Mouse (Mus musculus) MEL (cell line): ENCODE results near the gene Slc39a2. TPM values are rescaled to one million over a fixed set of nuclear protein-coding genes. Genes with fewer than 3 reads are reported as not detected.
A peak's percentile ranks its signal among the peaks of the same experiment; 100 is the strongest.

Experiments used
- DNase-seq: peaks from one replicate; pipeline ENCODE4 v3.0.0; 2011; ENCODE audit warnings: low read depth, low spot score
- H3K27ac ChIP-seq: 2 replicates; pipeline ENCODE4 v1.5.1; 2012; ENCODE audit warnings: low read depth, mild to moderate bottlenecking, control low read depth, low read length, moderate library complexity; ENCODE audit not compliant: control insufficient read depth
- H3K27me3 ChIP-seq, 2 experiments: fragments of 150-350 bp in 1 of 2; sonication (generic) in 1 of 2; 2 replicates each; pipeline ENCODE4 v1.6.1; 2012; ENCODE audit warnings: low read length in 2 of 2, mild to moderate bottlenecking in 2 of 2, improper control_type of control experiment in 1 of 2, moderate library complexity in 1 of 2; ENCODE audit not compliant: insufficient read depth in 2 of 2, control insufficient read depth in 1 of 2
- H3K36me3 ChIP-seq, 2 experiments: 2 replicates each; pipeline ENCODE4 v1.6.1; 2012 to 2014; ENCODE audit warnings: low read length in 2 of 2, improper control_type of control experiment in 1 of 2, inconsistent platforms in 1 of 2, mild to moderate bottlenecking in 1 of 2; ENCODE audit not compliant: insufficient read depth in 2 of 2, control insufficient read depth in 1 of 2
- H3K4me1 ChIP-seq, 2 experiments: fragments of 150-350 bp in 1 of 2; sonication (generic) in 1 of 2; 2 replicates each; pipeline ENCODE4 v1.6.1; 2012; ENCODE audit warnings: low read length in 2 of 2, improper control_type of control experiment in 1 of 2, mild to moderate bottlenecking in 1 of 2; ENCODE audit not compliant: insufficient read depth in 2 of 2, control insufficient read depth in 1 of 2
- H3K4me3 ChIP-seq, 2 experiments: fragments of 150-350 bp in 1 of 2; sonication (generic) in 1 of 2; 2 replicates each; pipeline ENCODE4 v1.5.1; 2012; ENCODE audit warnings: low read depth in 2 of 2, low read length in 2 of 2, mild to moderate bottlenecking in 2 of 2, moderate library complexity in 2 of 2, control low read depth in 1 of 2, improper control_type of control experiment in 1 of 2; ENCODE audit not compliant: control insufficient read depth in 1 of 2, insufficient read depth in 1 of 2
- H3K79me2 ChIP-seq: 2 replicates; pipeline ENCODE4 v1.6.1; 2012; ENCODE audit warnings: mild to moderate bottlenecking, low read length, moderate library complexity; ENCODE audit not compliant: control insufficient read depth, poor library complexity, insufficient read depth
- H3K9ac ChIP-seq: 2 replicates; pipeline ENCODE4 v1.6.1; 2012; ENCODE audit warnings: low read depth, mild to moderate bottlenecking, control low read depth, low read length, moderate library complexity; ENCODE audit not compliant: control insufficient read depth, poor library complexity, severe bottlenecking
- H3K9me3 ChIP-seq: fragments of 150-350 bp; sonication (generic); replicated peaks from 2 replicates; pipeline ENCODE4 v1.6.1; 2012; ENCODE audit warnings: mild to moderate bottlenecking, low read length, improper control_type of control experiment, moderate library complexity; ENCODE audit not compliant: insufficient read depth
- CHD1 ChIP-seq: IDR thresholded peaks from 2 replicates; pipeline ENCODE4 v1.6.1; 2012; ENCODE audit warnings: low read depth, mild to moderate bottlenecking, inconsistent platforms, low read length, improper control_type of control experiment
- CHD2 ChIP-seq: IDR thresholded peaks from 2 replicates; pipeline ENCODE4 v1.6.1; 2011; ENCODE audit warnings: low read length, improper control_type of control experiment
- CTCF ChIP-seq, 3 experiments: IDR thresholded peaks in 2 of 3; conservative IDR thresholded peaks in 1 of 3; 2 replicates each; pipeline ENCODE4 v1.5.1; 2011 to 2012; ENCODE audit warnings: low read length in 3 of 3, low read depth in 2 of 3, mild to moderate bottlenecking in 2 of 3, improper control_type of control experiment in 1 of 3, inconsistent platforms in 1 of 3, mixed read lengths in 1 of 3, moderate library complexity in 1 of 3; ENCODE audit not compliant: control insufficient read depth in 1 of 3, insufficient read depth in 1 of 3, poor library complexity in 1 of 3, severe bottlenecking in 1 of 3
- E2F4 ChIP-seq: IDR thresholded peaks from 2 replicates; pipeline ENCODE4 v1.6.1; 2011; ENCODE audit warnings: low read depth, low read length, improper control_type of control experiment, borderline replicate concordance
- ELF1 ChIP-seq: IDR thresholded peaks from 2 replicates; pipeline ENCODE4 v1.6.1; 2014; ENCODE audit warnings: low read depth, mild to moderate bottlenecking, inconsistent platforms, low read length, improper control_type of control experiment, moderate library complexity
- GABPA ChIP-seq: IDR thresholded peaks from 2 replicates; pipeline ENCODE4 v1.6.1; 2012; ENCODE audit warnings: low read depth, mild to moderate bottlenecking, inconsistent platforms, low read length, improper control_type of control experiment, moderate library complexity
- GATA1 ChIP-seq: IDR thresholded peaks from 2 replicates; pipeline ENCODE4 v1.6.1; 2011; ENCODE audit warnings: low read depth, low read length, improper control_type of control experiment
- KAT2A ChIP-seq: conservative IDR thresholded peaks from 2 replicates; pipeline ENCODE4 v1.6.1; 2012; ENCODE audit warnings: low read depth, low read length, improper control_type of control experiment, inconsistent platforms
- MAFK ChIP-seq: IDR thresholded peaks from 2 replicates; pipeline ENCODE4 v1.6.1; 2011; ENCODE audit warnings: low read depth, mild to moderate bottlenecking, low read length, improper control_type of control experiment, borderline replicate concordance
- MAX ChIP-seq: IDR thresholded peaks from 2 replicates; pipeline ENCODE4 v1.6.1; 2011; ENCODE audit warnings: low read length, improper control_type of control experiment
- MYB ChIP-seq: IDR thresholded peaks from 2 replicates; pipeline ENCODE4 v1.6.1; 2011; ENCODE audit warnings: mild to moderate bottlenecking, low read depth, low read length, improper control_type of control experiment
- MYC ChIP-seq: IDR thresholded peaks from 2 replicates; pipeline ENCODE4 v1.6.1; 2011; ENCODE audit warnings: low read depth, mild to moderate bottlenecking, low read length, improper control_type of control experiment, moderate library complexity
- NELFE ChIP-seq: IDR thresholded peaks from 2 replicates; pipeline ENCODE4 v1.6.1; 2011; ENCODE audit warnings: low read depth, low read length, improper control_type of control experiment
- NRF1 ChIP-seq: IDR thresholded peaks from 2 replicates; pipeline ENCODE4 v1.6.1; 2014; ENCODE audit warnings: low read depth, mild to moderate bottlenecking, inconsistent platforms, low read length, improper control_type of control experiment, moderate library complexity; ENCODE audit not compliant: poor library complexity, insufficient read depth, severe bottlenecking
- POLR2A ChIP-seq, 2 experiments: IDR thresholded peaks; 2 replicates each; pipeline ENCODE4 v1.6.1; 2011 to 2012; ENCODE audit warnings: low read length in 2 of 2, mild to moderate bottlenecking in 2 of 2, control low read depth in 1 of 2, improper control_type of control experiment in 1 of 2, low read depth in 1 of 2, moderate library complexity in 1 of 2; ENCODE audit not compliant: control insufficient read depth in 1 of 2, insufficient read depth in 1 of 2, poor library complexity in 1 of 2
- POLR2AphosphoS2 ChIP-seq: IDR thresholded peaks from 2 replicates; pipeline ENCODE4 v1.6.1; 2011; ENCODE audit warnings: low read length, improper control_type of control experiment
- POLR2AphosphoS5 ChIP-seq: IDR thresholded peaks from 2 replicates; pipeline ENCODE4 v1.6.1; 2012; ENCODE audit warnings: low read depth, borderline replicate concordance, mild to moderate bottlenecking, inconsistent platforms, low read length, moderate library complexity, mixed read lengths
- RCOR1 ChIP-seq: IDR thresholded peaks from 2 replicates; pipeline ENCODE4 v1.6.1; 2012; ENCODE audit warnings: low read depth, mild to moderate bottlenecking, inconsistent platforms, low read length, improper control_type of control experiment
- TAL1 ChIP-seq: IDR thresholded peaks from 2 replicates; pipeline ENCODE4 v1.6.1; 2012; ENCODE audit warnings: mild to moderate bottlenecking, inconsistent platforms, low read length, moderate library complexity, mixed read lengths
- TBP ChIP-seq: IDR thresholded peaks from 2 replicates; pipeline ENCODE4 v1.8.0; 2011; ENCODE audit warnings: low read depth, low read length, improper control_type of control experiment
- UBTF ChIP-seq: IDR thresholded peaks from 2 replicates; pipeline ENCODE4 v1.6.1; 2012; ENCODE audit warnings: low read depth, mild to moderate bottlenecking, inconsistent platforms, low read length, improper control_type of control experiment, moderate library complexity, borderline replicate concordance; ENCODE audit not compliant: insufficient read depth
- USF1 ChIP-seq: IDR thresholded peaks from 2 replicates; pipeline ENCODE4 v1.6.1; 2014; ENCODE audit warnings: low read depth, mild to moderate bottlenecking, inconsistent platforms, low read length, improper control_type of control experiment, moderate library complexity
- USF2 ChIP-seq, 2 experiments: IDR thresholded peaks; 2 replicates each; pipeline ENCODE4 v1.6.1; 2011 to 2012; ENCODE audit warnings: improper control_type of control experiment in 2 of 2, low read length in 2 of 2, borderline replicate concordance in 1 of 2, inconsistent platforms in 1 of 2, low read depth in 1 of 2, mild to moderate bottlenecking in 1 of 2; ENCODE audit not compliant: insufficient read depth in 1 of 2
- ZC3H11A ChIP-seq: IDR thresholded peaks from 2 replicates; pipeline ENCODE4 v1.6.1; 2012; ENCODE audit warnings: low read depth, mild to moderate bottlenecking, inconsistent platforms, low read length, improper control_type of control experiment
- ZMIZ1 ChIP-seq: IDR thresholded peaks from 2 replicates; pipeline ENCODE4 v1.6.1; 2012; ENCODE audit warnings: low read depth, mild to moderate bottlenecking, inconsistent platforms, low read length, improper control_type of control experiment, moderate library complexity
- polyA plus RNA-seq, 2 experiments: library from polyadenylated mRNA; stranded (reverse) in 1 of 2; unstranded in 1 of 2; fragments of >175 nt in 1 of 2; fragments of >200 nt in 1 of 2; gene quantifications; 2 replicates each; pipeline versions ENCODE4 v1.2.1 to v1.2.4; 2012; ENCODE audit warnings: low replicate concordance in 2 of 2, low read depth in 1 of 2; ENCODE audit not compliant: insufficient read length in 2 of 2, insufficient read depth in 1 of 2, missing spikeins in 1 of 2
- total RNA-seq: library from RNA; depleted of rRNA; stranded (reverse); fragments of 300-350 nt; gene quantifications from 2 replicates; pipeline ENCODE4 v1.2.3, GENCODE M21; 2012

The Slc39a2 gene
- total and polyA plus RNA-seq, 3 experiments = 0.07 TPM; not detected in 2

DNA sequence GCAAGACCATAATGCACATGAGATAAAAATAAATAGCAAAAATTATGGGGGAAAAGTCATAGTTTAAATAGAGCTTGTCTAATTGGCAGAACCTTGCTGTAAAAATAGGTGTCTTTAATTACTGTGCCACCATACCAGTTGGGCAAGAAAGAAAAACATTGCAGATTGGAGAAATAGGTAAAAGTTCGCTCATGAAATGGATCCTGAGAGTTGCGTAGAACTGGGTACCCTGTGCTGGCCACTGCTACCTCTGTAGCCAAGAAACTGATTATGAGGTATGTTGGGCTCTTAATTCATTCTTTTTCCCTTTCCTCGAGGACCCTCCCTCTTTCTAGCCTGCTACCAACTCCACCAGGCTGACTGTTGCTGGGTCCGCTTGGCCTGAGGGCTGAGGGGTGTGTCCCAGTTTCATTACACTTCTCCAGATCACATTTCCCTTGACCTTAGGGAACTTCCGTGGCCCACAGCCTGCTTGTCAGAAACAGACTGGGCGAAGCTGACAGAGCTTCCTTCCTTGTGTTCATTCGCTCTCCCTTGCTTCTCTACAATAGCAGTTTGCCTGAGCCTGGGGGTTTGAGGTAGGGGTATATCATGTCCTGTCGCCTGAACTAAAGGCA lies 48.4 kb downstream of the Slc39a2 start:
- no peaks in the 10 kb centered on the region for H3K79me2 ChIP-seq
- H3K4me3 ChIP-seq = no peak overlapping the region
- no peaks in the 10 kb centered on the region for H3K4me1 ChIP-seq
- no peaks in the 10 kb centered on the region for H3K9me3 ChIP-seq
- DNase-seq = no peak
- TF ChIP-seq ZC3H11A (no peak), USF2 (IDR thresholded peaks at IDR 0.05; ENCODE audit: borderline replicate concordance in 1 of 2, insufficient read depth in 1 of 2, low read depth in 1 of 2, low read length in 2 of 2) (no peak), ELF1 (no peak)
- H3K27me3 ChIP-seq = no peaks in the 10 kb centered on the region; a peak in 2 of 4 replicates
- H3K36me3 ChIP-seq = no peaks in the 10 kb centered on the region
- no peak overlapping the region for H3K27ac ChIP-seq
- H3K9ac ChIP-seq = no peak overlapping the region

DNA sequence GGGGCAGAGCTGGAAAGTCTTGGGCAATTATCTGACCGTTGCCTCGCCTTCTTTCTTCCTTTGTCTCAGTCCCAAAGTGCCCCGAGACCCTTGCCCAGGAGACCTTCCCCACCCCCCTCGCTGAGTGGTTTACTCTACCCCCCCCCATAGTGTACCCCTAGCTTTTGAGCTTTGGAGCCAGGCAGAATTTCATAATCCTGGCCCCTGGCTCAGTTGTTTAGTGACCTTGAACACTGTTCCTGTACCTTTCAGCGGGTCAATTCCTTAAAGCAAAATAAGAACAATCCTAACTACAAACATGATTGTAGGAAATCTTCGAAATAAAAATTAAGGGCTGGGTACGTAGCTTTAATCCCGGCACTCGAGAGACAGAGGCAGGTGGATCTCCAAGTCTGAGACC lies 48.9 kb downstream of the Slc39a2 start:
- H3K79me2 ChIP-seq = no peaks in the 10 kb centered on the region
- no peak for DNase-seq
- no peak for TF ChIP-seq E2F4
- TF ChIP-seq MYC = no peak
- no peak for TF ChIP-seq MYB
- TF ChIP-seq MAFK = no peak
- no peak for TF ChIP-seq UBTF
- TF ChIP-seq KAT2A = no peak
- TF ChIP-seq POLR2AphosphoS2 = no peak
- TF ChIP-seq TAL1 = no peak
- TF ChIP-seq CHD1 = no peak
- no peak for TF ChIP-seq GATA1
- no peak for TF ChIP-seq CTCF (IDR thresholded peaks at IDR 0.05 in 2 of 3, conservative IDR thresholded peaks at IDR 0.05 in 1 of 3; ENCODE audit: control insufficient read depth in 1 of 3, insufficient read depth in 1 of 3, low read depth in 2 of 3, low read length in 3 of 3, poor library complexity in 1 of 3, severe bottlenecking in 1 of 3)
- no peak for TF ChIP-seq CHD2
- H3K27ac ChIP-seq = no peak overlapping the region
- H3K9me3 ChIP-seq = no peaks in the 10 kb centered on the region
- H3K4me3 ChIP-seq = no peak overlapping the region
- H3K9ac ChIP-seq = no peak overlapping the region
- no peaks in the 10 kb centered on the region; a peak in 2 of 4 replicates for H3K27me3 ChIP-seq
- H3K36me3 ChIP-seq = no peaks in the 10 kb centered on the region
- no peaks in the 10 kb centered on the region for H3K4me1 ChIP-seq

DNA sequence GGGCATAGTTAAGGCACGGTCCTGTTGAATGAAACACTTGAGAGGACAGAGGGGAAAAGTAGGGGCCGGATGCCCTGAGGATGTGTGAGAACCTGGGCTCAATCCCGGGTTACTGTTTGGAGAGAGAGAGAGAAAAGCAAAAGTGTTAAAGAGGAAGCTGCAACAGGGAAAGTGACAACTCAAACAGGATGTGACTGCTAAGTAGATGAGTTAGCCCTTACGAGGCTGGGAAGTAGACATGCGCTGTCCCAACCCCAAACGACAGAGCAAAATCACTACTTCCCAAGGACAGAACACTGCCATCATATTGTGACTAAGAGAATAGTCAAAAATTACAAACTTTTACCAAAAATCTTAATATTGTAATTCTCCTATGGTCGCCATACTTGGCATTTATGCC lies 49.5 kb downstream of the Slc39a2 start:
- Histone ChIP-seq H3K9ac (no peak overlapping the region), H3K36me3 (no peaks in the 10 kb centered on the region), H3K79me2 (no peaks in the 10 kb centered on the region), H3K4me3 (no peak overlapping the region), H3K27ac (no peak overlapping the region), H3K9me3 (no peaks in the 10 kb centered on the region), H3K27me3 (no peaks in the 10 kb centered on the region; a peak in 1 of 4 replicates), H3K4me1 (no peaks in the 10 kb centered on the region)
- TF ChIP-seq NRF1 (no peak), GABPA (no peak), TBP (no peak), ELF1 (no peak), USF1 (no peak), POLR2A (IDR thresholded peaks at IDR 0.05; ENCODE audit: control insufficient read depth in 1 of 2, insufficient read depth in 1 of 2, low read depth in 1 of 2, low read length in 2 of 2, poor library complexity in 1 of 2) (no peak), ZMIZ1 (no peak), MAX (no peak), UBTF (no peak), KAT2A (no peak), NELFE (no peak), RCOR1 (no peak), POLR2AphosphoS5 (no peak), TAL1 (no peak)
- peak; percentile 36 for DNase-seq
